Mouse (Mus musculus): ENCODE measurements around the gene Fibp. TPM values are rescaled to one million over a fixed set of nuclear protein-coding genes. Genes with fewer than 3 reads are reported as not detected.
A peak's percentile ranks its signal among the peaks of the same experiment; 100 is the strongest.
"Not testable (repeated sequence)": the region's sequence is repeated elsewhere in the genome, so short reads cannot be mapped to it uniquely, and the experiment has no call there.

Gene Fibp
- total RNA-seq, 2 experiments from 2014 or later: 91.2 to 98.9 TPM

- no peak for DNase-seq (ENCODE audit: low spot score in 2 of 2)
Observed at GRCm38 (mm10) chr19:5486771-5487170, 26.4 kb downstream of the Fibp start.

GRCm38 (mm10) chr19:5487768-5488550 lies 27.5 kb downstream of the Fibp start, which contains the start of gene Mus81:
Gene Mus81, minus strand, starts transcription at chr19:5488402.
- DNase-seq (ENCODE audit: low spot score in 2 of 2): peak; percentile 93 to 97

GRCm38 (mm10) chr19:5488878-5489571 lies 28.6 kb downstream of the Fibp start:
- peak; percentile 96 to 97 for DNase-seq (ENCODE audit: low spot score in 2 of 2)

- DNase-seq (ENCODE audit: low spot score in 2 of 2): not testable (repeated sequence)
Observed at GRCm38 (mm10) chr19:5489721-5490120, 29.3 kb downstream of the Fibp start.

- peak; percentile 95 to 97 for DNase-seq (ENCODE audit: low spot score in 2 of 2)
Observed at GRCm38 (mm10) chr19:5490313-5490897, 30.0 kb downstream of the Fibp start, which contains the start of gene Cfl1. Gene Cfl1, plus strand, starts transcription at chr19:5490455.

- peak; percentile 73 to 77 for DNase-seq (ENCODE audit: low spot score in 2 of 2)
Observed at GRCm38 (mm10) chr19:5490898-5491708, 30.7 kb downstream of the Fibp start.

- no peak for DNase-seq (ENCODE audit: low spot score in 2 of 2)
Observed at GRCm38 (mm10) chr19:5492641-5493040, 32.2 kb downstream of the Fibp start.

GRCm38 (mm10) chr19:5493301-5493721 lies 32.9 kb downstream of the Fibp start:
- not testable (repeated sequence) for DNase-seq (ENCODE audit: low spot score in 2 of 2)

GRCm38 (mm10) chr19:5494314-5494713 lies 33.9 kb downstream of the Fibp start:
- DNase-seq (ENCODE audit: low spot score in 2 of 2): no peak

GRCm38 (mm10) chr19:5495353-5496051 lies 35.1 kb downstream of the Fibp start:
- DNase-seq (ENCODE audit: low spot score in 2 of 2): no peak

GRCm38 (mm10) chr19:5496052-5496370 lies 35.6 kb downstream of the Fibp start:
- no peak for DNase-seq (ENCODE audit: low spot score in 2 of 2)

- DNase-seq (ENCODE audit: low spot score in 2 of 2): no peak
Observed at GRCm38 (mm10) chr19:5500330-5500875, 40.0 kb downstream of the Fibp start.

GRCm38 (mm10) chr19:5503687-5504086 lies 43.3 kb downstream of the Fibp start, which contains the start of gene 1700020D05Rik:
Gene 1700020D05Rik, minus strand, starts transcription at chr19:5503787.
- DNase-seq (ENCODE audit: low spot score in 2 of 2): no peak

- peak; percentile 97 to 99 for DNase-seq (ENCODE audit: low spot score in 2 of 2)
Observed at GRCm38 (mm10) chr19:5510031-5511026, 49.9 kb downstream of the Fibp start, which contains the start of gene Snx32. Gene Snx32, minus strand, starts transcription at chr19:5510538.

GRCm38 (mm10) chr19:5511074-5511632 lies 50.7 kb downstream of the Fibp start:
- DNase-seq (ENCODE audit: low spot score in 2 of 2): no peak

- no peak for DNase-seq (ENCODE audit: low spot score in 2 of 2)
Observed at GRCm38 (mm10) chr19:5512091-5513004, 51.9 kb downstream of the Fibp start.

- no peak for DNase-seq (ENCODE audit: low spot score in 2 of 2)
Observed at GRCm38 (mm10) chr19:5513005-5513349, 52.6 kb downstream of the Fibp start.
